Mouse (Mus musculus): Measurements from ENCODE around the gene Sit1. TPM values are rescaled to one million over a fixed set of nuclear protein-coding genes. Genes with fewer than 3 reads are reported as not detected.

Gene Sit1
- polyA plus RNA-seq, 1 experiment from 2014 or later: 3.9 TPM

DNA sequence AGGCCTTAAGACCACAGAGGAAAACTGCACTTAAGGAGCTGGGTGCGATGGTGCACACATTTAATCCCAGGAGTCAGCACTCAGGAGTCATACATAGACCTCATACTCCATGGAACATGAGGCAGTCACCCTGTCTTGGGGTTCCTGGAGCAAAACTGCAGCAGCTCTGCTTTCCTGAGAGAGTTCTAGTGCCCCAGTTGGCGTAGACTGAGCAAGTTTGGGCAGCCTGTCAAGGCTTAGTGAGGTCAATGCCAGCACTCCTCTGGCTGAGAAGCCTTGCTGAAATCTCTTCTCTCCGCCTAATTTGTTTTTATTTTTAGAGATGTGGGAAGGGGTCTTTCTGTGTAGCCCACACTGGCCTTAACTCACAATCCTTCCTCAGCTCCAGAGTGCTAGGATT, 35.0 kb downstream of the Sit1 start:
- no peak overlapping the region for H3K9ac ChIP-seq (ENCODE audit: low read length)
- 83% methylated on average over 3 of the region's 3 CpGs for WGBS
- ATAC-seq (replicated peaks; ENCODE audit: extremely low read depth, insufficient read depth, low FRiP score): no peak

DNA sequence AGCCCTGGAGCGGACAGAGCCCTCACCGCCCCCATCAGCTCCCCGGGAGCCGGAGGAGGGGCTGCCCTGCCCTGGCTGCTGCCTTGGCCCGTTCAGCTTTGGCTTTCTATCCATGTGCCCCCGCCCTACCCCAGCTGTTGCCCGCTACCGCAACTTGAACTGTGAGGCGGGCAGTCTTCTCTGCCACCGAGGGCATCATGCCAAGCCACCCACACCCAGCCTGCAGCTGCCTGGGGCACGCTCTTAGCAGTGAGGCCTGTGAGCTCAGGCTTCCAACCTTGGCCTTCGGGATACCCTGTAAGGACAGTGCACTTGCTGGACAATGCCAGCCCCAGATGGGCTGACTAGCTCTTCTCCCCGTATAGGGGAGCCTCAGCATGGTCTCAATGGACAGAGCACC, 36.3 kb downstream of the Sit1 start:
- peaks cover 9% of the 10 kb centered on the region for H3K4me1 ChIP-seq (ENCODE audit: control insufficient read depth, insufficient read depth, low read length)
- ATAC-seq (replicated peaks; ENCODE audit: extremely low read depth, insufficient read depth, low FRiP score): no peak
- no peak overlapping the region for H3K27ac ChIP-seq (ENCODE audit: low read length)
- 85% methylated on average over 13 of the region's 13 CpGs for WGBS
- H3K9me3 ChIP-seq (replicated peaks; ENCODE audit: control insufficient read depth, low read length): no peaks in the 10 kb centered on the region
- peaks cover 24% of the 10 kb centered on the region for H3K36me3 ChIP-seq (ENCODE audit: control insufficient read depth, insufficient read depth)
- no peak overlapping the region for H3K9ac ChIP-seq (ENCODE audit: low read length)
- H3K27me3 ChIP-seq (ENCODE audit: control insufficient read depth, insufficient read depth, low read length): no peaks in the 10 kb centered on the region
- no peak overlapping the region for H3K4me2 ChIP-seq (ENCODE audit: low read depth, low read length)
- H3K4me3 ChIP-seq (ENCODE audit: low read length): no peak overlapping the region

More for the DNA sequence above, 35.0 kb downstream of the Sit1 start:
- no peak overlapping the region for H3K4me2 ChIP-seq (ENCODE audit: low read depth, low read length)
- H3K4me1 ChIP-seq (ENCODE audit: control insufficient read depth, insufficient read depth, low read length): peaks cover 16% of the 10 kb centered on the region
- H3K9me3 ChIP-seq (replicated peaks; ENCODE audit: control insufficient read depth, low read length): no peaks in the 10 kb centered on the region
- peaks cover 6% of the 10 kb centered on the region for H3K27me3 ChIP-seq (ENCODE audit: control insufficient read depth, insufficient read depth, low read length)
- H3K4me3 ChIP-seq (ENCODE audit: low read length): no peak overlapping the region
- no peak overlapping the region for H3K27ac ChIP-seq (ENCODE audit: low read length)
- H3K36me3 ChIP-seq (ENCODE audit: control insufficient read depth, insufficient read depth): peaks cover 24% of the 10 kb centered on the region

- Histone ChIP-seq H3K9me3 (replicated peaks; ENCODE audit: control insufficient read depth, low read length) (no peaks in the 10 kb centered on the region), H3K27me3 (ENCODE audit: control insufficient read depth, insufficient read depth, low read length) (no peaks in the 10 kb centered on the region), H3K36me3 (ENCODE audit: control insufficient read depth, insufficient read depth) (peaks cover 24% of the 10 kb centered on the region), H3K4me3 (ENCODE audit: low read length) (peak overlapping the region; percentile 91), H3K27ac (ENCODE audit: low read length) (peak overlapping the region; percentile 99), H3K9ac (ENCODE audit: low read length) (peak overlapping the region; percentile 99), H3K4me2 (ENCODE audit: low read depth, low read length) (peak overlapping the region; percentile 97), H3K4me1 (ENCODE audit: control insufficient read depth, insufficient read depth, low read length) (peaks cover 9% of the 10 kb centered on the region)
- ATAC-seq (replicated peaks; ENCODE audit: extremely low read depth, insufficient read depth, low FRiP score): peak; percentile 5
- WGBS: 2% methylated on average over 28 of the region's 28 CpGs
These were observed 40.0 kb downstream of the Sit1 start for GRCm38 (mm10) chr4:43443511-43443910.

- Histone ChIP-seq H3K4me3 (ENCODE audit: low read length) (peak overlapping the region; percentile 91), H3K9me3 (replicated peaks; ENCODE audit: control insufficient read depth, low read length) (no peaks in the 10 kb centered on the region), H3K27me3 (ENCODE audit: control insufficient read depth, insufficient read depth, low read length) (no peaks in the 10 kb centered on the region), H3K9ac (ENCODE audit: low read length) (peak overlapping the region; percentile 99), H3K27ac (ENCODE audit: low read length) (peak overlapping the region; percentile 99), H3K36me3 (ENCODE audit: control insufficient read depth, insufficient read depth) (peaks cover 21% of the 10 kb centered on the region), H3K4me2 (ENCODE audit: low read depth, low read length) (peak overlapping the region; percentile 97), H3K4me1 (ENCODE audit: control insufficient read depth, insufficient read depth, low read length) (peaks cover 9% of the 10 kb centered on the region)
- peak; percentile 65 for ATAC-seq (replicated peaks; ENCODE audit: extremely low read depth, insufficient read depth, low FRiP score)
- WGBS: under 1% methylated on average over 85 of the region's 88 CpGs
These were observed 40.8 kb downstream of the Sit1 start for GRCm38 (mm10) chr4:43442456-43443361.

- Histone ChIP-seq H3K9ac (ENCODE audit: low read length) (peak overlapping the region; percentile 99), H3K27ac (ENCODE audit: low read length) (peak overlapping the region; percentile 99), H3K9me3 (replicated peaks; ENCODE audit: control insufficient read depth, low read length) (no peaks in the 10 kb centered on the region), H3K27me3 (ENCODE audit: control insufficient read depth, insufficient read depth, low read length) (no peaks in the 10 kb centered on the region), H3K36me3 (ENCODE audit: control insufficient read depth, insufficient read depth) (peaks cover 14% of the 10 kb centered on the region), H3K4me3 (ENCODE audit: low read length) (peak overlapping the region; percentile 91), H3K4me2 (ENCODE audit: low read depth, low read length) (peak overlapping the region; percentile 97), H3K4me1 (ENCODE audit: control insufficient read depth, insufficient read depth, low read length) (peaks cover 9% of the 10 kb centered on the region)
- ATAC-seq (replicated peaks; ENCODE audit: extremely low read depth, insufficient read depth, low FRiP score): peak; percentile 95
- under 1% methylated on average over 33 of the region's 33 CpGs for WGBS
These were observed 41.5 kb downstream of the Sit1 start for GRCm38 (mm10) chr4:43442044-43442443.

DNA sequence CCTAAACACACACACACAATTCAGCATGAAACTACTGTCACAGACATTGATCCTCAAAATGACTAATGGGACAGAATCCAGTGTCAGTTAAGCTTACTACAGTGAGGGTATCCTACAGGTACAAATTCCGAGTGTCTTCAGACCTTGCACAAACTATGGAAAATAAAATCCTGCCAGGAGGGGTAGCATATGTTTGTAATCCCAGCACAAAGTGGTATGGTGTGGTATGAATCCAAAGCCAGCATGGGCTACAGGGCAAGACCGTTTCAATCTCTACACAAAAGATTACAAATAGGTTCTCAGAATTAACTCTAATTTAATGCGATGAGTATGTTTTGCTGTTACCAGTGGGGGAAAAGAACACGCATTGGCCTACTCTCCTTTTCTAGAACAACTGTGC, 41.9 kb downstream of the Sit1 start, which contains the start of gene Tesk1:
Gene Tesk1, plus strand, starts transcription at position 301 of the 400 bp plus-strand sequence.
- Histone ChIP-seq H3K4me1 (ENCODE audit: control insufficient read depth, insufficient read depth, low read length) (peaks cover 9% of the 10 kb centered on the region), H3K27me3 (ENCODE audit: control insufficient read depth, insufficient read depth, low read length) (no peaks in the 10 kb centered on the region), H3K4me2 (ENCODE audit: low read depth, low read length) (peak within 1 kb of the TSS; percentile 97), H3K4me3 (ENCODE audit: low read length) (peak within 1 kb of the TSS; percentile 91), H3K27ac (ENCODE audit: low read length) (peak within 1 kb of the TSS; percentile 99), H3K36me3 (ENCODE audit: control insufficient read depth, insufficient read depth) (peaks cover 10% of the 10 kb centered on the region), H3K9me3 (replicated peaks; ENCODE audit: control insufficient read depth, low read length) (no peaks in the 10 kb centered on the region), H3K9ac (ENCODE audit: low read length) (peak within 1 kb of the TSS; percentile 99)
- ATAC-seq (replicated peaks; ENCODE audit: extremely low read depth, insufficient read depth, low FRiP score): no peak
- WGBS: 24% methylated on average over 4 of the region's 4 CpGs

DNA sequence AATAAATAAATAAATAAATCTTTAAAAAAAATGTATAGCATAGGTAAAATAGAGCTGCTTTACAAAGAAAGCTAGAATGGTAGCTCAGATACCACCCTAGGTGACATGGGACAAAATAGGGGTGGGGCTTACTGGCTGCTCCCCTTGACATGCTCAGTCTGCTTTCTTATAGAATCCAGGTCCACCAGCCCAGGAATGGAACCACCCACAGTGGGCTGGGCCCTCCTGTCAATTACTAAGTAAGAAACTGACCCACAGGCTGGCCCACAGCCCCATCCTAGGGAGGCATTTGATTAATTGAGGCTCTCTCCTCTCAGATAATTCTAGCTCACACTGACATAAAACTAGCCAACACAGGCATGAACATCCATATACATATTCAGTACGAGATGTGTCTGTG, 50.7 kb downstream of the Sit1 start:
- no peak for ATAC-seq (replicated peaks; ENCODE audit: extremely low read depth, insufficient read depth, low FRiP score)
- no peaks in the 10 kb centered on the region for H3K27me3 ChIP-seq (ENCODE audit: control insufficient read depth, insufficient read depth, low read length)

More for the DNA sequence above, 50.7 kb downstream of the Sit1 start:
- Histone ChIP-seq H3K4me2 (ENCODE audit: low read depth, low read length) (no peak overlapping the region), H3K4me1 (ENCODE audit: control insufficient read depth, insufficient read depth, low read length) (peaks cover 3% of the 10 kb centered on the region; the same call in 1 of the 2 replicates), H3K9ac (ENCODE audit: low read length) (no peak overlapping the region), H3K36me3 (ENCODE audit: control insufficient read depth, insufficient read depth) (no peaks in the 10 kb centered on the region), H3K4me3 (ENCODE audit: low read length) (no peak overlapping the region), H3K27ac (ENCODE audit: low read length) (no peak overlapping the region), H3K9me3 (replicated peaks; ENCODE audit: control insufficient read depth, low read length) (no peaks in the 10 kb centered on the region)
- 78% methylated on average over 1 of the region's 1 CpGs for WGBS
